Mouse (Mus musculus) lung, postnatal 10 days (tissue): ENCODE measurements at regions not wholly inside any gene's neighbourhood (a gene's known extent, or its start where the extent isn't known, plus 50 kb on each side); places are given as distances from the start of the nearest gene placed in this dataset.
A peak's percentile ranks its signal among the peaks of the same experiment; 100 is the strongest.

ENCODE experiments used
- DNase-seq: peaks from one replicate; pipeline ENCODE4 v3.0.0; 2021

- peak; percentile 60 for DNase-seq
Observed at GRCm38 (mm10) chr13:64007688-64008087, 81.3 kb downstream of the Hsd17b3 start.

GRCm38 (mm10) chr13:64002945-64003459, 86.0 kb downstream of the Hsd17b3 start:
- peak; percentile 90 for DNase-seq

- peak; percentile 42 for DNase-seq
Observed at GRCm38 (mm10) chr13:64000303-64000702, 88.7 kb downstream of the Hsd17b3 start.

DNA sequence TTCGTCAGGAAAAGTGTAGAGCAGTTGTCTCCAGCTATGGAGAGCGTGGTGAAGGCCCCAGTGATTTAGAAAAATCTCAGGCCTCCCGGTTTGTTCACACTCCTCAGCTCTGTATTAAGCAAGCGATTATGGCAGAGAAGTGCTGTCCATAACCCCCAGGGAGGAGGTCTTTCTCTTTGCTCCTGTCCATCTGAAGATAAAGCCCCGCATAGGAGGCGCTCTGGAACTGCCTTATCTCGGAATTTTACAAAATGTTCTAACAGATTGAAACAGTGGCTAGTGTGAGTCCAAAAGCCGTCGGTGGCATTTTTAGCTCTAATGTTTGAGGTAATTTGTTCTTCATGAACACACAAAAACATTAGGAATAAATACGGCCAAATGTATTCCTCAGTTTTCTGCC, 90.4 kb downstream of the Hsd17b3 start:
- no peak for DNase-seq

DNA sequence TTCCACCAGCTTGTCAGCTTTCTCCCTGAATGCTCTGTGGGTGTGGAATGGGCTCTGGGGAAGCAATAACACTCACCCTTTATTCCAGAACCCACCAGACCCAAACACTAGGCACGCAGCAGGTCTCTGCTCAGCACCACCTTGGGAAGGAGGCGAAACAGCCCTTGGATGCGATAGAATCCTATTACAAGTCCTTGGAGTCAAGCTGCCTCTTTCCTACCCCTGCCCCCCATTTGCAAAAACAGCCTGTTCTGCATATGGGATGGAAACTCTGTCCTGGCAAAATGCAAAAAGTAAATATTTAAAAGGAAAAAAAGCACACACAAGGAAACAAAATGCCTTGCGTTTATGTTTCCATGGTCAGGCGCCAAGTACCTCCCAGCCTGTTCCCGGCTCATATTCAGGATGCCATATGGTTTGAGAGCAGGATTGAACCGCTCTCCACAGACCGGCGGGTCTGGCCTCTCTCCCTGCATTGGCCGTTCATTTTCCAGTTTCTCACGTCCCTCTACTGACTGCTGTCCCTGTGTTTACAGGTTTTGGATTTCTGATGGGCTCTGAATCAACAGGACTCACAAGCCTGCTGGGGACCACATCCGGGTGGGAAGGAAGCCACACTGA, 95.1 kb downstream of the Hsd17b3 start:
- DNase-seq = peak; percentile 68

GRCm38 (mm10) chr13:63992989-63993388, 96.0 kb downstream of the Hsd17b3 start:
- no peak for DNase-seq

DNA sequence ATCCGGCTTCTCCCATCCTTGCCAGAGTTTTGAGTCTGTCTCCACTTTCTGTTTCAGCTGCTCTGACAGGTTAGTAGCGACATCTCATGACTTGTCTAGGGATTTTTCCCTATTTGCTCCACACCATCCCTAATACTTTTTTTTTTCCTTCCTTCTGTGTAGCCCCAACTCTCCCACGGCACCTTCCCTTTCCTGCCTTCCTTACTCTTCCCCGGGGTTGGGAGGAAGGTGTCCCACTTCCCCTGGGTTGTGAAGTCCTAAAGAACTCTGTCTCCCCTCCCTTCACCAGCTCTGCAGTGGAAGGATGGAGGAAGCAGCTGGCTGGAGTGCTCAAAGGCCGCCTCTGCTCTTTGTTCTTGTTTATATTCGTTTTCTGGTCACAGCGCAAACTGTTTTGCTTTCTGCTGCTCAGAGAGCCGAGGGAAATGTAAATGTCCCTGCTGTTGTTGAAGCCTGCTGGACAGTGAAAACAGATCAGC, 98.5 kb downstream of the Hsd17b3 start:
- peak; percentile 74 for DNase-seq

DNA sequence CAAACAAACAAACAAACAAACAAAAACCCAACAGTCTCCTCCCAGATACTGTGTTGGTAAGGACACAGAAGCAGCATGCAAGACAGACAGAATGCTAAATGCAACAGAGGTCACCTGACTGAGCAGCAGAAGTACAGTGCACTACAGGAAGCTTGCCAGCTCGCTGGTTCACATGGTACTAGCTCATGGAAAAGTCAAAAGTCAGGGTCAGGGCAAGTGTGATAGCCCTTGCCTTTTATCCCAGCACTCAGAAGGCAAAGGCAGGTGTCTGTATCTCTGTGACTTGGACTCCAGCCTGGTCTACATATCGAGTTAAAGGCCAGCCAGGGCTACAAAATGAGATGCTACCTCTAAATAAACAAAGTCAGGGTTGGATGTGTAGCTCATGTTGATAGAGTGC, 99.3 kb downstream of the Hsd17b3 start:
- no peak for DNase-seq

- DNase-seq = no peak
Observed at GRCm38 (mm10) chr13:63988263-63988662, 100.8 kb downstream of the Hsd17b3 start.

DNA sequence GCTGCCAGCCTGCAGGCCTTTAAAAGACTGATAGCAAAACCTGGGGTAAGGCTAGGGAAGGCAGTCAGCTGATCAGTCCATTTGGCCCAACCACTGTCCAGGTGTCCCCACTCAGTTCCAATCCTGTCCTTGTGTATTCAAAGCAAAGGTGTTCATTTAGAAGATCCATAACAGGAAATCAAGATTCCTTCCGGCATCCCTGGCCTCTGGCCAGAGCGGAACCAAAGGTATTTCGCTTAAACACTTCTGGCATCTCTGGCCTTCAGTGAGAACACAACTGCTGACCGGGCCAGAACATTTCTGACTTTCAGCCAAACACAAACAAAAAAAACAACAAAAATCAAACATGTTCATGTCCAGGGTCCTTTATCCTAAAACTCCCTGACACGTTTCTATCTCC, 102.3 kb downstream of the Hsd17b3 start:
- no peak for DNase-seq

- DNase-seq = no peak
Observed at GRCm38 (mm10) chr13:63985590-63985989, 103.4 kb downstream of the Hsd17b3 start.

GRCm38 (mm10) chr13:63985086-63985485, 103.9 kb downstream of the Hsd17b3 start:
- DNase-seq = no peak

DNA sequence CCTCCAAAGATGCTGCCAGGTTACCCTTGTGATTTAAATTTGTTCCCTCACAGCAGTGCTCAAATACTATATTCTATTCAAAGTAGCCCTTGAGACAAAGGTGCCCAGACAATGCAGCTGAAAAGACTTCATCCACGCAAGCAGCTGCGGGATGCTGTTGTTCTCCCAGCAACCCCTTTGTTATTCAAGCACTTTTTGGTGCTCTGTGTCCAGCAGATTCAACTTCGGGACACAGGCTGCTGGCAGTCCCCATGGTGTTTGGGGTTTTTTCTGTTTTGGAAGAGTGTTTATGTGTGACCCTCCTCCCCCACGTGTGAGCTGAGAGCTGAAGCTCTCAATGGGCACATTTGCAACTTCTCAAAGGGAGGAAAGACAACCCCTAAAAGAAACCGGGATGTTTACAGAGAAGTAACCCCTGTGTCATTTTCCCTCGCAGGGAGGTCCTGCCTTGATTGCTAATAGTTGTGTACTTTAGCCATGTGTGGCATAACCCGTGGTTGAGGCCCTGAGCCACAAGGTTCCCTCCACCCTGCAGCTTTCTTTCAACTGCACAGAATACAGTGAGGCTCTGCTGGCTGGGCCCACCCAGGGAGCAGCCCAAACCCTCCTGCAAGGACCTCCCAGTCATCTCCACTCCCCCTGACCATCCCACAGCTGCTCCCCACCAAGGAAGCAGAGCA, 108.9 kb downstream of the Hsd17b3 start:
- peak; percentile 75 for DNase-seq

DNA sequence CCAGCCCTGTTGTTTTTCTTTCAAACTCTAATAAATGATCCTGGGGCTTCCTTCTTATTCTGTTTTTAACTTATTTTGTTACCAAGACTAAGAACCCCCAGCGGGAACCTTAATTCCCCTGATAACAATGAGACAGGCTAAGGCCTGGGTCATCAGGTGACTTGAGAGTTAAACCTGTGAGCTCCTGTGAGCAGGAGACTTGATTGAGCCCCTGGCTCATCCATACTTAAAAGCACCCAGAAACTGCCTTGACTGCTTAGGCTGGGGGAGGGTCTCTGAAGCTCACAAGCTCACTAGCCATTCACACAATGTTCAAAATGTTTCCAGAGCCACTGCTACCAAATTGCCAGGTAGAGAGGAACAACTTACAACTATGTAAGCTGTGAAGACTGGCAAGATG, 109.4 kb downstream of the Hsd17b3 start:
- DNase-seq = no peak

DNA sequence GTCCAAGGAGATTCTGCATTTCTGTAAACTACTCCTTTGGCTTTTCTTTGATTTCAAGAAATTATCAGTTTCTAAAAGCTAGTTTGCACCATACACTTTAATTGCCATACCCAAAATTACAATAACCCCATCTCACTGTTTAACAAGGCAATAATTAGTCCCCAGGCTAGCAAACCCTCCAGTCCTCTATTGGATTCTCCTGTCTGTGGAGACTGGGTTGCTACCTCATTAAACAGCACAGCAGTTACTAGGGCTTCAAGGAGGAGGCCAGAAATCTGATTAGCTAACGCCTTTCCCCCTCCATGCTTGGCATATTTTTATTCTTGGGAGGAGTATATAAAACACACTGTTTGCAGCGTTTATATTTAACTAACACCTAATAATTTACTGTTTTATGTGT, 119.1 kb downstream of the Hsd17b3 start:
- no peak for DNase-seq

- no peak for DNase-seq
Observed at GRCm38 (mm10) chr13:63968623-63969022, 120.4 kb downstream of the Hsd17b3 start.

GRCm38 (mm10) chr13:63957098-63957497, 131.9 kb downstream of the Hsd17b3 start:
- peak; percentile 35 for DNase-seq

GRCm38 (mm10) chr13:63954305-63954704, 134.7 kb downstream of the Hsd17b3 start:
- no peak for DNase-seq

DNA sequence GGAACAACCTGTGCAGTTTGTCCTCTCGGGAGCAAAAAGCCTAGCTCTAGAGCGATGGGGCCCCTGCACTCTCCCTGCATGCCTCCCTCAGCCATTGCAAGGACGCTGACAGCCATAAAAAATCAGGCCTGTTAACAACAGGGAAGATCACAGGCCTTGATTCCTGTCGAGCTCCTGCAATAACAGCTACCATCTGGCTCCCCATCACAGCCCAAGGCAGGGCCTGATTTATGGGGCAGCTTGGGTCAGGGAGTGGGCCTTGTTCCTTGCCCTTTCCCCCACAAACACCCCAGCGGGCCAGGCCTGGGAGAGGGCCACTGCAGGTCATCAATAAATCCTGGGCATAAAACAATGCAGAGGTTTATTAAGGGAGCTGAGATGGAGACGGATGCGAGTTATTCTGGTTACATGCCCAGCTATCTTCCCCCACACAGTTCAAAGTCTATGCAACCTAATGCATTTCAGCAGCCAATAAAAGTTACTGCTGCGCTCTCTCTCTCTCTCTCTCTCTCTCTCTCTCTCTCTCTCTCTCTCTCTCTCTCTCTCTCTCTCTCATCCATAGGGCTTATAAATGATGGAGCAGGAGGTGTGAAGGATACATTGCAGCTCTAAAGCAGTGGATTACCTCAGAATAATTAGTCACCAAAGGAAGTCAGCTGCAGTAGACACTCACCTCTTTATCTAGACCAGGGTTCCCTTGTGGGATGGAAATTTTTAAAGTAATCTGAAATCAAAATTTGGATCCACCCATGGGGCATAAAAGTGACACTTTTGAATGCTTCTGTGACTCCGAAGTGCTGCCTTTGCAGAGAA, 136.9 kb downstream of the Hsd17b3 start:
- DNase-seq = no peak

DNA sequence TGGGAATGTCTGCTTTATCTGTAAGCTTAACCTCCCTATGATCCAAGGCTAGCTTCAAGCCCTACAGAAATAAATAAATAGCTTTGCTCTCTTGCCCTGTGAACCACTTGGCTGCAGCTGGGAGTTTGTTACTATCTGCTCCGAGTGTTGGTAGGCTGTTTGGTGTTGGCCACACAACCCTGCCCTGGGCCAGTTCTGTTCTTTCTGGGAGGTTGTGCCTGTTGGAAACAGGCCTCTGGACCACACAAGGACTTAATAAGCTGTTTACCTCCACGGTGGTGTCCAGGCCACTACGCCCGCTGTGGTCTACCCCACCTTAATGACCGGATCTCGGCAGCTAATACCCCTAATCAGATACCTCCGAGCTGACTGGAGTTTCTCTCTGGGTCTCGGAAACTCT, 136.1 kb downstream of the Ercc6l2 start:
- peak; percentile 47 for DNase-seq
